8 mouse cellular contexts compared by ENCODE assay signal in the genomic region with DNA sequence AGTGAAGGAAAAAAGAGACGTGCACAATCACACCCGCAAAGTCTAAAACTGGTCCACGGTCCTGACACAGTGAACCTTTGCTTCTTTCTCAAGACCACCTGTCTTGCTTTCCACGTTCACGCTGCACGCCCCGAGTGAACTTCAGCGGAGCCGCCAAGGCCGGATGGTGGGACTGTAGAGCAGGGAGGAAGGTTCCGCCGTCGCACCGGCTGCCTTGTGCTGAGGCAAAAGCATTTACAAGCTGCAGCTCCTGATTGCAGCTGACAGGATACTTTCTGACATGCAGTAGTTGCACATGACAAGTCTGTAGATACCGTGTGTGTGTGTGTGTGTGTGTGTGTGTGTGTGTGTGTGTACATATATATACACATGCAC. TPM values are rescaled to one million over a fixed set of nuclear protein-coding genes. Genes with fewer than 3 reads are reported as not detected.
DNase-seq lines count a peak whose midpoint lies in the region; ATAC-seq lines count a peak whose summit lies in the region.

No protein-coding gene starts in this region.

- no peaks in the 10 kb centered on the region for H3K27me3 ChIP-seq in intestine, embryonic 15.5 days (replicated peaks)
- no peaks in the 10 kb centered on the region for H3K27me3 ChIP-seq in neural tube, embryonic 12.5 days (replicated peaks)

- peak overlapping the region; percentile 40 for H3K4me3 ChIP-seq in intestine, embryonic 15.5 days (replicated peaks)
- peak overlapping the region; percentile 24 for H3K4me3 ChIP-seq in neural tube, embryonic 12.5 days

- H3K4me2 ChIP-seq in intestine, embryonic 15.5 days (replicated peaks) = peak overlapping the region; percentile 56
- peak overlapping the region; percentile 65 for H3K4me2 ChIP-seq in neural tube, embryonic 12.5 days (replicated peaks)

- 16% methylated on average over 15 of the region's 15 CpGs for WGBS in intestine, embryonic 15.5 days
- 8% methylated on average over 15 of the region's 15 CpGs for WGBS in neural tube, embryonic 12.5 days

- H3K27ac ChIP-seq in intestine, embryonic 15.5 days = 0 out of 2 replicates have a peak overlapping the region, but pooled peaks have one; percentile 20
- H3K27ac ChIP-seq in neural tube, embryonic 12.5 days = no peak overlapping the region

- peaks cover 4% of the 10 kb centered on the region; the same call in 1 of the 2 replicates for H3K4me1 ChIP-seq in intestine, embryonic 15.5 days (replicated peaks)
- peaks cover 9% of the 10 kb centered on the region for H3K4me1 ChIP-seq in neural tube, embryonic 12.5 days

- no peaks in the 10 kb centered on the region for H3K36me3 ChIP-seq in intestine, embryonic 15.5 days
- H3K36me3 ChIP-seq in neural tube, embryonic 12.5 days = no peaks in the 10 kb centered on the region

- no peak overlapping the region; the same call in 1 of the 2 replicates for H3K9ac ChIP-seq in intestine, embryonic 15.5 days
- H3K9ac ChIP-seq in neural tube, embryonic 12.5 days = no peak overlapping the region

- peak; percentile 21 for DNase-seq in cerebellum, adult 8-10 months
- DNase-seq in cerebellum, postnatal 4 days (ENCODE audit: low spot score in 2 of 2) = no peak
- peak; percentile 48 for DNase-seq in 3134 (ENCODE audit: extremely low read depth, insufficient read length, low spot score)
- peak; percentile 48 for DNase-seq in embryo, embryonic 9.5 days (ENCODE audit: extremely low spot score)
- no peak for DNase-seq in urinary bladder, postnatal 25 days (ENCODE audit: low spot score)
- no peak for DNase-seq in spleen, postnatal 14 days (ENCODE audit: low spot score in 2 of 2)

- no peak for ATAC-seq in intestine, embryonic 15.5 days
- no peak for ATAC-seq in neural tube, embryonic 12.5 days (ENCODE audit: low FRiP score, low read depth)

- H3K9me3 ChIP-seq in intestine, embryonic 15.5 days = no peaks in the 10 kb centered on the region
- no peaks in the 10 kb centered on the region for H3K9me3 ChIP-seq in neural tube, embryonic 12.5 days

RNA-seq across cellular contexts. Expression of gene Trim27, which starts 8.1 kb away (rescaled TPM):
- polyA plus RNA-seq in intestine, embryonic 15.5 days (2015; fragmentation: Nextera tagmentation; extraction: Ambion mirVana) = 155 and 156 TPM in 2 replicates
- polyA plus RNA-seq in neural tube, embryonic 12.5 days (2016; fragmentation: Nextera tagmentation; extraction: Ambion mirVana) = 124 and 125 TPM in 2 replicates

RNA-seq across cellular contexts. Expression of gene Olfr1368, which starts 25.5 kb away (rescaled TPM):
- not detected in 2 replicates for polyA plus RNA-seq in intestine, embryonic 15.5 days (2015; fragmentation: Nextera tagmentation; extraction: Ambion mirVana)
- polyA plus RNA-seq in neural tube, embryonic 12.5 days (2016; fragmentation: Nextera tagmentation; extraction: Ambion mirVana) = not detected in 2 replicates

RNA-seq across cellular contexts. Expression of gene Olfr263, which starts 41.7 kb away (rescaled TPM):
- polyA plus RNA-seq in intestine, embryonic 15.5 days (2015; fragmentation: Nextera tagmentation; extraction: Ambion mirVana) = not detected in 2 replicates
- polyA plus RNA-seq in neural tube, embryonic 12.5 days (2016; fragmentation: Nextera tagmentation; extraction: Ambion mirVana) = not detected in 2 replicates

RNA-seq across cellular contexts. Expression of gene Olfr1369-ps1, which starts 59.9 kb away (rescaled TPM):
- 0.05 TPM in 1 of 2 replicates, not detected in the other for polyA plus RNA-seq in intestine, embryonic 15.5 days (2015; fragmentation: Nextera tagmentation; extraction: Ambion mirVana)
- polyA plus RNA-seq in neural tube, embryonic 12.5 days (2016; fragmentation: Nextera tagmentation; extraction: Ambion mirVana) = not detected in 2 replicates

Comparison
In these comparisons a context has a peak if more than half of its experiments do, and no peak if none do; other contexts are left out.
1. DNase-seq: peak in cerebellum, adult 8-10 months (single experiment), 3134 (single experiment) and embryo, embryonic 9.5 days (single experiment); none in cerebellum, postnatal 4 days (0 of 2), urinary bladder, postnatal 25 days (single experiment) and spleen, postnatal 14 days (0 of 2).